Mouse (Mus musculus) myocyte (in vitro differentiated cells): ENCODE measurements at regions not wholly inside any gene's neighbourhood (a gene's known extent, or its start where the extent isn't known, plus 50 kb on each side); places are given as distances from the start of the nearest gene placed in this dataset.

Source experiments
- H3K27me3 ChIP-seq: one replicate; pipeline ENCODE4 v1.6.1; 2011; ENCODE audit not compliant: control insufficient read depth, insufficient read depth, insufficient read length
- H3K36me3 ChIP-seq: one replicate; pipeline ENCODE4 v1.6.1; 2011; ENCODE audit not compliant: control insufficient read depth, insufficient read depth
- H3K4me2 ChIP-seq: one replicate; pipeline ENCODE4 v1.6.1; 2011; ENCODE audit warnings: low read depth, control low read depth
- H3K4me3 ChIP-seq: one replicate; pipeline ENCODE4 v1.5.1; 2011; ENCODE audit warnings: mild to moderate bottlenecking, control low read depth, moderate library complexity
- H3K79me2 ChIP-seq: one replicate; pipeline ENCODE4 v1.6.1; 2011; ENCODE audit not compliant: control insufficient read depth, insufficient read depth
- H3ac ChIP-seq: one replicate; pipeline ENCODE4 v1.6.1; 2011; ENCODE audit not compliant: control insufficient read depth, insufficient read length
- CEBPB ChIP-seq: IDR thresholded peaks from 2 replicates; pipeline ENCODE4 v1.6.1; 2011; ENCODE audit warnings: mild to moderate bottlenecking, moderate library complexity; ENCODE audit not compliant: poor library complexity, insufficient read depth, severe bottlenecking
- E2F4 ChIP-seq: IDR thresholded peaks from one replicate; pipeline ENCODE4 v1.6.1; 2011; ENCODE audit warnings: mild to moderate bottlenecking, control low read depth, moderate library complexity; ENCODE audit not compliant: insufficient read depth
- MAX ChIP-seq: IDR thresholded peaks from one replicate; pipeline ENCODE4 v1.6.1; 2011; ENCODE audit warnings: low read depth, mild to moderate bottlenecking, control low read depth
- MYOD1 ChIP-seq, 3 experiments: IDR thresholded peaks; one replicate each; pipeline ENCODE4 v1.6.1; 2011; ENCODE audit warnings: control low read depth in 2 of 3, low read depth in 2 of 3, mild to moderate bottlenecking in 2 of 3, moderate library complexity in 1 of 3; ENCODE audit not compliant: insufficient read length in 2 of 3, control insufficient read depth in 1 of 3
- MYOG ChIP-seq, 3 experiments: IDR thresholded peaks; one replicate each; pipeline ENCODE4 v1.6.1; 2011; ENCODE audit warnings: control low read depth in 2 of 3, low read depth in 2 of 3, mild to moderate bottlenecking in 2 of 3; ENCODE audit not compliant: insufficient read length in 2 of 3, control insufficient read depth in 1 of 3, insufficient read depth in 1 of 3
- POLR2A ChIP-seq: IDR thresholded peaks from one replicate; pipeline ENCODE4 v1.6.1; 2011; ENCODE audit warnings: low read depth, mild to moderate bottlenecking, control low read depth, moderate library complexity; ENCODE audit not compliant: insufficient read length
- POLR2AphosphoS2 ChIP-seq: IDR thresholded peaks from one replicate; pipeline ENCODE4 v1.6.1; 2011; ENCODE audit warnings: low read depth, control low read depth; ENCODE audit not compliant: insufficient read length
- REST ChIP-seq: IDR thresholded peaks from one replicate; pipeline ENCODE4 v1.6.1; 2011; ENCODE audit warnings: mild to moderate bottlenecking, control low read depth, moderate library complexity; ENCODE audit not compliant: insufficient read depth, insufficient read length
- SRF ChIP-seq: IDR thresholded peaks from one replicate; pipeline ENCODE4 v1.6.1; 2011; ENCODE audit warnings: low read depth; ENCODE audit not compliant: control insufficient read depth, insufficient read length
- TCF12 ChIP-seq: IDR thresholded peaks from one replicate; pipeline ENCODE4 v1.6.1; 2011; ENCODE audit warnings: mild to moderate bottlenecking, control low read depth; ENCODE audit not compliant: poor library complexity, insufficient read depth, severe bottlenecking
- TCF3 ChIP-seq: IDR thresholded peaks from one replicate; pipeline ENCODE4 v1.6.1; 2011; ENCODE audit warnings: low read depth, control low read depth; ENCODE audit not compliant: insufficient read length
- USF1 ChIP-seq: IDR thresholded peaks from one replicate; pipeline ENCODE4 v1.6.1; 2011; ENCODE audit warnings: low read depth, mild to moderate bottlenecking, control low read depth, moderate library complexity

- Histone ChIP-seq H3K4me2 (no peak overlapping the region), H3K79me2 (no peaks in the 10 kb centered on the region), H3K36me3 (no peaks in the 10 kb centered on the region), H3K4me3 (no peak overlapping the region), H3K27me3 (no peaks in the 10 kb centered on the region), H3ac (no peak overlapping the region)
- no peak for TF ChIP-seq MYOG (IDR thresholded peaks at IDR 0.05; ENCODE audit: control insufficient read depth in 1 of 3, insufficient read depth in 1 of 3, insufficient read length in 2 of 3, low read depth in 2 of 3)
These were observed 179.2 kb upstream of the Pabpc6 start for GRCm38 (mm10) chr17:9848559-9849357.

GRCm38 (mm10) chr17:9845451-9846075 is 176.0 kb upstream of the Pabpc6 start:
- no peak overlapping the region for H3K4me2 ChIP-seq
- H3K4me3 ChIP-seq, result no peak overlapping the region
- no peak overlapping the region for H3ac ChIP-seq
- TF ChIP-seq USF1 (peak; percentile 4), POLR2A (no peak), TCF3 (no peak), MYOG (IDR thresholded peaks at IDR 0.05; ENCODE audit: control insufficient read depth in 1 of 3, insufficient read depth in 1 of 3, insufficient read length in 2 of 3, low read depth in 2 of 3) (no peak), MAX (no peak), REST (no peak)
- H3K79me2 ChIP-seq, result no peaks in the 10 kb centered on the region
- H3K27me3 ChIP-seq, result no peaks in the 10 kb centered on the region
- H3K36me3 ChIP-seq, result no peaks in the 10 kb centered on the region

DNA sequence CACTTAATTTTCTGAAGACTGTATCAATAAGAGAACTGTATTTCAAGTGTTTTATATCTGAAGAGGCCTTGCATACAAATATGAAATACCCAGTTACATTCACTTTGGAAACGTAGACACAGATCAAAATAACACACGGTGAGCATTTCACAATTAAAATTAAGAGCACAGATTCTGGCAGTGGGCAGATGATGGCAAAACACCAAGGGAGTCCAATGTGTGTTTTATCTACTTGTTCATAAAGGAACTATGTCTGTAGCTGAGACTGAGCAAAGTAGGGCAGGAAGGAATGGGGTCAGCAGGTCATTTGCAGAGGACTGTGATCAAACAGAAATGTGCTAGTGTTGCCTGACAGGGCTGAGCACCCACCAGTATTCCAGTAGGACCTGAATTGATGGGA is 171.6 kb upstream of the Pabpc6 start:
- Histone ChIP-seq H3K27me3 (no peaks in the 10 kb centered on the region), H3K36me3 (no peaks in the 10 kb centered on the region), H3ac (no peak overlapping the region), H3K4me2 (no peak overlapping the region), H3K4me3 (no peak overlapping the region), H3K79me2 (no peaks in the 10 kb centered on the region)
- no peak for TF ChIP-seq REST
- no peak for TF ChIP-seq E2F4
- no peak for TF ChIP-seq MAX
- no peak for TF ChIP-seq USF1
- no peak for TF ChIP-seq TCF12
- TF ChIP-seq CEBPB, result no peak
- no peak for TF ChIP-seq MYOD1 (IDR thresholded peaks at IDR 0.05; ENCODE audit: control insufficient read depth in 1 of 3, insufficient read length in 2 of 3, low read depth in 2 of 3)
- TF ChIP-seq SRF, result no peak
- TF ChIP-seq POLR2A, result no peak
- TF ChIP-seq MYOG (IDR thresholded peaks at IDR 0.05; ENCODE audit: control insufficient read depth in 1 of 3, insufficient read depth in 1 of 3, insufficient read length in 2 of 3, low read depth in 2 of 3), result no peak

DNA sequence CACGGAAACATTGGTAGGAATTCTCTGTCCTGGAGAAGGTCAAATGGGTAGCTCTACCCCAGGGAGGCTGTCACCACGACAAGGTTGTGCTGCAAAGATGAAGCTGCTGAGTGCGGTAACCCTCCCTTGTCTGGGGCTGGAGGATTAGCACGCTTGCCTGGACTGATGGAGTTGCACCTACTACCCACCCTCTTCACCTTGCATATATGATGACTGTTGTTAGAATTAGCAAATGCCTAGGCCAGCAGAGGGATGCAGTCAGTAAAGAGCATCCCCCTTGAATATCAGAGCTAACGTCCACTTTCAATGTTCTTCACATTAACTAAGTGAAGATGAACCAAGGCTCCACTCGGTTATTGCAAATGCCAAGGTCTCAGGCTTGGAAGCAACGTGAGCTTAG is 169.7 kb upstream of the Pabpc6 start:
- no peaks in the 10 kb centered on the region for H3K36me3 ChIP-seq
- H3K27me3 ChIP-seq, result no peaks in the 10 kb centered on the region
- no peaks in the 10 kb centered on the region for H3K79me2 ChIP-seq
- no peak for TF ChIP-seq POLR2AphosphoS2
- TF ChIP-seq TCF12, result no peak
- TF ChIP-seq TCF3, result no peak
- TF ChIP-seq E2F4, result no peak
- no peak for TF ChIP-seq MYOD1 (IDR thresholded peaks at IDR 0.05; ENCODE audit: control insufficient read depth in 1 of 3, insufficient read length in 2 of 3, low read depth in 2 of 3)
- TF ChIP-seq REST, result no peak
- TF ChIP-seq USF1, result no peak
- TF ChIP-seq POLR2A, result no peak
- TF ChIP-seq SRF, result no peak
- TF ChIP-seq MYOG (IDR thresholded peaks at IDR 0.05; ENCODE audit: control insufficient read depth in 1 of 3, insufficient read depth in 1 of 3, insufficient read length in 2 of 3, low read depth in 2 of 3), result no peak
- no peak for TF ChIP-seq CEBPB
- no peak for TF ChIP-seq MAX
- no peak overlapping the region for H3K4me3 ChIP-seq
- H3ac ChIP-seq, result no peak overlapping the region
- H3K4me2 ChIP-seq, result no peak overlapping the region

- TF ChIP-seq SRF, result no peak
- no peak for TF ChIP-seq USF1
- TF ChIP-seq POLR2A, result no peak
- peak in 1 of 3 experiments; percentile 17 for TF ChIP-seq MYOG (IDR thresholded peaks at IDR 0.05; ENCODE audit: control insufficient read depth in 1 of 3, insufficient read depth in 1 of 3, insufficient read length in 2 of 3, low read depth in 2 of 3)
- TF ChIP-seq MAX, result no peak
- no peak for TF ChIP-seq REST
- peak; percentile 72 to 94 (median 87) for TF ChIP-seq MYOD1 (IDR thresholded peaks at IDR 0.05; ENCODE audit: control insufficient read depth in 1 of 3, insufficient read length in 2 of 3, low read depth in 2 of 3)
- TF ChIP-seq TCF3, result no peak
- TF ChIP-seq TCF12, result no peak
- no peak for TF ChIP-seq POLR2AphosphoS2
- no peak for TF ChIP-seq CEBPB
- H3K4me3 ChIP-seq, result no peak overlapping the region
- H3K36me3 ChIP-seq, result no peaks in the 10 kb centered on the region
- H3ac ChIP-seq, result no peak overlapping the region
- peak overlapping the region; percentile 39 for H3K4me2 ChIP-seq
- H3K79me2 ChIP-seq, result no peaks in the 10 kb centered on the region
- no peaks in the 10 kb centered on the region for H3K27me3 ChIP-seq
These were observed 167.7 kb upstream of the Pabpc6 start for GRCm38 (mm10) chr17:9836995-9837842.
